In the genomic region with DNA sequence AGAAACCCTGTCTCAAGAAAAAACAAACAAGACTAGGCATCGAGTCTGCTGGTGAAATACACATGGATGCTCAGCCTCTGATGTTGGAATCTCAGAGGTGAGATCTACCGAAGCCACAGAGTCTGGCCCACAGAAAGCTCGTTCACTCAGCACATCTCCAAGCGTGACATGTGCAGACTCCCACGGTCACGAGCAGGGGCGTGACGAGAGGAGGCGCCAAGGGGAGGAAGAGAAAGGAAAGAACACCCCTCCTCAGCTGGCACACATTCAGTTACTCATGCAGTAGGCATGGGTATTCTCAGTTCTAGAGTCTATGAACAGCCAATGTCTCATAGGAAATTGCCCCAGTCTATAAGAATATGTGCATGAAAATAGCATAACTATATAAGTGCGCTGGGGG, we compare ENCODE assay signal across 14 mouse cellular contexts.
DNase-seq lines count a peak whose midpoint lies in the region.
"Had no signal": no experiment of that assay in that cellular context is flagged by ENCODE, and none has a peak within 500 bp of the region (broad histone marks: within the 10 kb centered on the region; RNA-seq: fewer than 3 reads in every experiment).

No protein-coding gene starts in this region.

- intact Hi-C loops in left cerebral cortex, postnatal 14 days (cut with DNase I): no loop called here
- intact Hi-C loops in left cerebral cortex, postnatal 10 days (cut with DNase I): no loop called here
- intact Hi-C loops in gastrocnemius, postnatal 14 days (cut with DNase I; ENCODE audit: low total_unique reads): no loop called here

- peak; percentile 18 to 47 for DNase-seq in frontal cortex, postnatal 36 days (ENCODE audit: low spot score in 2 of 2)
- DNase-seq in frontal cortex, postnatal 25 days (ENCODE audit: low spot score in 2 of 2): no peak
- peak; percentile 20 to 23 for DNase-seq in left cerebral cortex, postnatal 14 days (ENCODE audit: low spot score in 2 of 2)
- no peak for DNase-seq in left cerebral cortex, postnatal 10 days (ENCODE audit: extremely low spot score in 1 of 2, low spot score in 2 of 2)
- peak; percentile 75 for DNase-seq in brain, adult 2 months (ENCODE audit: low read depth, low spot score)
- DNase-seq in telencephalon, adult 2 months (ENCODE audit: low read depth, low spot score): peak; percentile 40
- no peak for DNase-seq in gastrocnemius, postnatal 14 days
- DNase-seq: adrenal gland, adult 8-10 months; adrenal gland, postnatal 36 days; cerebellum, adult 11 months; cerebellum, adult 9-10 months; cerebellum, postnatal 25 days; gastrocnemius, postnatal 10 days; heart, adult 2 months had no signal

Comparison
In these comparisons a context has a peak if more than half of its experiments do, and no peak if none do; other contexts are left out.
1. DNase-seq: peak in frontal cortex, postnatal 36 days (2 of 2), left cerebral cortex, postnatal 14 days (2 of 2), brain, adult 2 months (single experiment) and telencephalon, adult 2 months (single experiment); none in frontal cortex, postnatal 25 days (0 of 2), left cerebral cortex, postnatal 10 days (0 of 2) and gastrocnemius, postnatal 14 days (single experiment).